Mouse (Mus musculus) spleen, embryonic (tissue): ENCODE measurements at regions not wholly inside any gene's neighbourhood (a gene's known extent, or its start where the extent isn't known, plus 50 kb on each side); places are given as distances from the start of the nearest gene placed in this dataset.

Source experiments
- CTCF ChIA-PET: fragments of 350-600 bp; sonication (Branson Sonifier 250); formaldehyde crosslinking; loops from one replicate; lab custom pipeline; 2022; lab: Charles Lee

- CTCF ChIA-PET = interaction anchor here (0.9 kb wide), 1 partner anchor 16 kb away, joined by 3 read pairs; no protein-coding TSS in a partner anchor
Measured at GRCm38 (mm10) chr9:23062656-23063444, 160.0 kb upstream of the Bmper start.

DNA sequence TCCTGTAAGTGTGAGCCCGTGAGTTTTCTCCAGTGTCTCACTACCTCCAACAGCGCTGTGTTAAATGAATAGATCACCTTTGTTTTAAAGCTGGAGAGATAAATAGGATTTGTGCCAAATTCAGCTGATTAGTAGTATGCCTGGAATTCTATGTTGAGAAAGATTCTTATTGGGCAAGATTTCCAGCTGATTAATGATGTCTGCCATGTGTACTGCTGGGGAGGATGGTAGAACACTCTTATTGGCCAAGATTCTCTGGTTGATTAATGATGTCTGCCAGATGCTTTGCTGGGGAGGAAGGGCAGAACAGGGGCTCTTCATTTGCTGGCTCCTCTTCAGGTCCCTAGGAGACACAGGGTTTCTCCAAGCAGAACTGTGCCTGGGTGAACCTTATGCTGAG is 158.9 kb upstream of the Bmper start:
- CTCF ChIA-PET = interaction anchor here (0.9 kb wide), 1 partner anchor 17 kb away, joined by 3 read pairs; no protein-coding TSS in a partner anchor

DNA sequence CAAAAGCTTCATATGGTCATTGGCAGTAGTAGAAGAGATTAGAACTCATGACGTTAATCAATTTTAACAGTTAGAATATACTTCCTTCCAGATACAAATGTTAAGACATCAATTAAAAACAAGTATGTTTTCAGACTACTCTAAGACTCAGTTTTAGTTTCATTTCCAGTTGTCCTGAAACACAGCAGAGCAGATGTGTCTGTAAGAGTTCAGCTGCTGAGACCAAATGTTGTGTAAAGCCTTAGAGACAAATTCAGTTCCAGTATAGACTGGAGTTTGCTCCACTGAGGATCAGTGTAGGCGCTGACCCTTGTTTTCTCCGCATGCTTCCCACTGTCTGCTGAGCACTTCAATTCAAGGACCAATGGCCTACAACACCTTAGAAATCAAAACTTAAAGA is 158.1 kb upstream of the Bmper start:
- CTCF ChIA-PET = no interaction called here

GRCm38 (mm10) chr9:23068101-23068791 is 154.6 kb upstream of the Bmper start:
- CTCF ChIA-PET = no interaction called here

- CTCF ChIA-PET = no interaction called here
Measured at GRCm38 (mm10) chr9:23069161-23069560, 153.7 kb upstream of the Bmper start.

GRCm38 (mm10) chr9:23071006-23071405 is 151.9 kb upstream of the Bmper start:
- CTCF ChIA-PET = no interaction called here

GRCm38 (mm10) chr9:23072741-23073140 is 150.1 kb upstream of the Bmper start:
- CTCF ChIA-PET = no interaction called here

DNA sequence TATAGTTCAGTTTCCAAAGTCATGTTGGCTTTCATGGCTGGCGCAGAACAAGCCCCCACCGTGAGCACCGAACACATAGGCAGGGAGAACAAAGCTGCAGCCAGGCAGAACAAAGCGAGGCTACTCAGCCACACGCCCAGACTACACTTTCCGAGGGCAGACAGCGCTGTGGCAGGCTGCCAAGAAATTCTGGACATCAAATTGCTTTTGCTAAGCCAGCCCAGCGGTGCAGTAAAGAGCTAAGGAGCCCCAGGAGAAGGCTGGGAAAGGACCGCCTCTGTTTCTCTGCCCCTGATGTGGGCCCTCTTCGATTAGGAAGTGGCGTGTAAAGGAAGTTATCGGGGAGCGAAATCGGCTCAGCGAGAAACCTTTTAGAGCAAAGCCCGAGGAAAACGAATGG is 139.3 kb upstream of the Bmper start:
- CTCF ChIA-PET = no interaction called here

GRCm38 (mm10) chr9:23089339-23089738 is 133.5 kb upstream of the Bmper start:
- CTCF ChIA-PET = interaction anchor here (1.1 kb wide), 1 partner anchor 23 kb away, joined by 3 read pairs; no protein-coding TSS in a partner anchor

DNA sequence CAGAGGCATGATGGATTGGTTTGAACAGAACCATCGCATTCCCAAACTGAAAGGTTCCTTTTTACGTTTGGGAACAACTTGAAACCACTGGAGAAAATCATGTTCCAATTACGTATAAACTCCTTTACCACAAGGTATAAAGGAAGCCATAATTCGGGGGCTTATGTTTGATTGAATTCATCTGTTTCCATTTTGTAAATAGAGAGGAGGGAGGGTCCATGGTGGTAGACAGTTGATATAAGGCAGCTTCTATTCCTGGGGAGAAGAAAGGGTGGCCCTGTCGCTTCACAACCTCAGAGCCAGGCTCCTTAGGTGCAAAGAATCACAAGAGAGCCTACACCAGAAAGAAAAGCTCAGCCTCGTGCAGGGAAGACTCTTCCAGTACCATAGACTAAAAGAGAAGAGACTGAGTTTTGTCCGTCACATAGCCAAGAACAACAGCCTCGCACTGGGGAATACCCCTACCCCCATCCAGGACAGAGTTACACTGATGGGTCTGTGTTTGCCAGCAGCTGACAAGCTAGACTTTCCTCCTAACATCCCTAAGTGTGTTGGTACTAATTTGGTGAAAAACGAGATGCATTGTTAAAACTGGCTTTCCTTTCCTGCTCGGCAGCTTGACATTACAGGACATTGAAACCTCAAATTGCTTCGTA is 125.6 kb upstream of the Bmper start:
- CTCF ChIA-PET = no interaction called here

DNA sequence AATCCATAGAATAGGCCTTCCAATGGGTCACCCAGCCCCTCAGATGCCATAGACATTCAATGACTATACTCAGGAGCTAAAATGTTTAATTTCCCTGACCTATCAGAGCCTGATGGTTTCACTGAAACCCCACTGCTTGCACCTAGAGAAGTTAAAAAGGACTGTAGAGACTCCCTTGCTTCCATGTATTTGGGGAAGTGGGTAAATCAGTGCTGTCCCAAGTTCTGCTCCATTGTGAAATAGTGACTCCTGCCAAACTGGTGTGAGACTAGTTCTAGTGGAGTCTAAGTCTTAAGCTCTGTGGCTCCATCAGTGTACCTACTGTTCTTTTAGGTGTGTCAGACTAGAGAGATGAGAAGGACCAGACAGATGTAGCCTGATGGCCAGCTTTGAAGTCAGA is 121.3 kb upstream of the Bmper start:
- CTCF ChIA-PET = no interaction called here

DNA sequence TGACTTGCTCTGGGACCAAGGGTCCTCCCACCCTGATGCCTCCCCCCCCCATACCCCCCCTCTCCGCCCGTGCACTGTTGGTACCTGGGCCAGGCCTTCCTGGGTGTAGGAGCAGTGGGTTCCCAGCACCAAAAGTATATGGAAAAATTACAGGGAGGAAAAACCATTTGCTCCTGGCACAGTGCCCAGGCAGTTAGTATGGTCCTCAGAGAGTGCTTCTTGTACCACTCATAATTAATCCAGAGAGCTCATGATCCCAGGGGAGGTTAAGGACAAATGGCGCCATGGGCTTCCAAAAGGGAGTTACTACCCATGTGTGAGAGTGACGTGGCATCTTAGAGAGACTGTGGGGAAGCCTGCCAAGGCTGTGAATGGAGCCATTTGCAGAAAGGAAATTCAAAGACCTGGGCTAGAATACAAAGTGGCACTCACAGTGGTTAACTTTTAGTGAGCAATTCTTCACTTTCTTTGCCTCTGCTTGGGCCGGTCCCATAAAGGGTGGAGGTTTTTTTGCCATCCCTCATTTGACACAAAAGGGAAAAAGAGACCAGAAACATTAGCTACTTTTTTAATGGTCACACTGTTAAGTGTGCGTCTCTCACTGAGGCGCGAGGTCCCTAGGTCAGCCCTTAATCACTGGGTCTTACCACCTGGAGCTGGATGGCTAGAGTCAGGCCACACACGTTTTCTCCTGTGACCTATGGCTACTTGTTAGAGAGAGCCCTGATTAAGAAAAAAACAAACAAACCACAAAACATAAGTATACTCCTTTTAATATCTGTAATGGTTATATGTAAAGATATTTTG is 120.7 kb upstream of the Bmper start:
- CTCF ChIA-PET = no interaction called here

- CTCF ChIA-PET = no interaction called here
Measured at GRCm38 (mm10) chr9:23111500-23111899, 111.4 kb upstream of the Bmper start.

DNA sequence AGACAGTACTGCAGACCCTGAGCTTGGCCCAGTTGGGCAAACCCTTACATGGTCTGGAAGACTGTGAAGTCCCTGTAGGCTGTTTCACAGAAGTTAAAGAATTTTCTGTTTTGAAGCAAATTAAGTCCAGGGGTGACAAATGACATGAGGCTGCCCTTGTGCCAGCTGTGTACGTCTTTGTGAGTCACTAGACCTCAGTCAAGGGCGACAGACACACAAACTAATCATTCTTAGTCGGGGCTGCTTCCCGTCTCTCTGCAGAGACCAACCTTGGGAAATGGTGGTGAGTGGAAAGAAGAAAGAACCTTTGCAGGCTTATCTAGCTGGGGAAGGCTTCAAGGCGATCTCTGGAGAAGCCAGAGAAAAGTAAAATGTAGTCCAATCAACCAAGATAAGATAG is 107.8 kb upstream of the Bmper start:
- CTCF ChIA-PET = no interaction called here

DNA sequence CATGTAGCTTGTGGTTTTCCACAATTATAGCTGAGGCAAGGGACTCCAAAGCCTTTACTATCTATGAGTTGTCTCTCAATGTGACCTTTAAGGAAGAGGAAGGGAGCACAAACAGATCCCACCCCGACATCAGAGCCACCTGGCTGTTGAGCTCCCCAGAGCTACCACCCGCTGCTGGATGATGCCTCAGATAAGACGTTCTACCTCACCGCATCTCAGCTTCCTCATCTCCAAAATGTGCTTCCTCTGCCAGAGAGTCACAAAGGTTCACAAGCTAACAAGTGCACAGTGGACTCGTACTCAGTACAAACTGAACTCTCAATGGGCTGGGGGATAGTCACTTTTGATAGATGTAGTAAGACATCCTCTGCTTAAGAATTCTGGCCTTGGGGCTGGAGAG is 107.3 kb upstream of the Bmper start:
- CTCF ChIA-PET = no interaction called here

DNA sequence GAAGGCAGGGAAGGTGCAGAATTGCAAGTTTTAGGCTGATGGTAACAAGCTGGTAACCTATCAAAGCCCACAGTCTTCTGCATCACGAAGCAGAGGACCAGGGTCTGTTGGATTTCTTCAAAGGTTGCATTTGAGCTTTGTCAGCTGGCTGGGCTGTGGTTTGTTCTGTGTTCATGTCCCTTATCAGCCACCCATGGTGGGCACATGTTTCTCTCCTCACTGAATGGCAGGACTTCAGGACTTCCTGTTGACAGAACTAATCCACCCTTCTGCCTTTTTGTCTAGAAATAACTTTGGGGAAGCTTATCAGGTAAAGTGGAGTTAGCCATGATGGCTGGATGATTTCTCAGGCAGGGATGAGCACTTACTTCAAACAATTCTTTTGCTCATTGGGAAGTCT is 106.6 kb upstream of the Bmper start:
- CTCF ChIA-PET = no interaction called here

DNA sequence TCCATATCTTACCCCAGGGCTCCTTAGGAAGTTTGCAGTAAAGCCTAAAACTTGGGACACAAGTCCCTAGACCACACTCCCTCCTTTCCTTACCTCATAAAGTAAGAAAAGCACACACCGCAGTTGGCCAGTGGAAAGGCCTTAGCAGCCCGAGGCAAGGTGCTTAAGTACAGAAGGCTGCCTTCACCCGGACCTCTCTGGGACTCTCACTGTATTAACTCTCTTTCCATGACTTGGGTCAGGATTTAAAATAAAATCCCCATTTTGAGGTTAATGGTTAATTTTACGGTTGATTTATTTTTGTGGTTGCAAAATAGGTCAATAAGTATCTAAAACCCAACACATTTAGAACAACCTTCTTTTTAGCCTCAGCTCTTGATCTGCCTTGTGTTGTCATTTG is 103.1 kb upstream of the Bmper start:
- CTCF ChIA-PET = no interaction called here

DNA sequence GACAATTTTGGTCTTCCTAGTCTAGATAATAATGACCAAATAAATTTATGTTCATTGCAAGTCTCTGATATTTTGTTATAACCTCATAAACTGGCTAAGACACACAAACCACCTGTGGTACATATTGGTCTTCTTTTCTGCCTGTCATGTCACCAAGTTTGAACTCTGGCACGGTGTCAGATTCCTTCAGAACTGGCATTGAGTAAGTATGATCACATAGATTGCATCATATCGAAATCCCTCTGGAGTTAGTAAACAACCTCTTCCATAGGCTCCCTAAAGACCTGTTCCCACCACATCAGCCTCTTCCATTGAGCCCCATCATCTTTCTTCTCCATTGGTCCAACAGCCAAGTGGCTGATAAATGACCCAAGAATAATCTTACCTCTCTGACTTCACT is 102.1 kb upstream of the Bmper start:
- CTCF ChIA-PET = no interaction called here

- CTCF ChIA-PET = no interaction called here
Measured at GRCm38 (mm10) chr9:23122524-23122923, 100.4 kb upstream of the Bmper start.

DNA sequence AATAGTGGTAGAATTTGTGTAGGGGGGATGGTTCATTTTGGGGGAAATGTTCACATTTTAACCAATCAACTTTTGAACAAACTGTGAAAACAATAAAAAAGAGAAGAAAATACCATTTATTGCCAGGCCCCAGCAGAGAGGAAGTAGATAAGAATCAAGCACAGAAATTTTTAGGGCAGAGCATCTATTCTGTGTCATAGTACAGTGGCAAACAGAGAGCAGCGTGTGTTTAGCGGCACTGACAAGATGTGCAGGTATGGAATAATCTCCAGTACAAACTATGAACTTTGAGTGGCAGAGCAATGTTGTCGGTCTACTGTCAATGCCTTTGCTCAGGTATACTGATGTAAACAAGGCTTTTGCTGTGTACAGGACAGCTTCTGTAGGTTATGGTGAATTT is 99.4 kb upstream of the Bmper start:
- CTCF ChIA-PET = no interaction called here

DNA sequence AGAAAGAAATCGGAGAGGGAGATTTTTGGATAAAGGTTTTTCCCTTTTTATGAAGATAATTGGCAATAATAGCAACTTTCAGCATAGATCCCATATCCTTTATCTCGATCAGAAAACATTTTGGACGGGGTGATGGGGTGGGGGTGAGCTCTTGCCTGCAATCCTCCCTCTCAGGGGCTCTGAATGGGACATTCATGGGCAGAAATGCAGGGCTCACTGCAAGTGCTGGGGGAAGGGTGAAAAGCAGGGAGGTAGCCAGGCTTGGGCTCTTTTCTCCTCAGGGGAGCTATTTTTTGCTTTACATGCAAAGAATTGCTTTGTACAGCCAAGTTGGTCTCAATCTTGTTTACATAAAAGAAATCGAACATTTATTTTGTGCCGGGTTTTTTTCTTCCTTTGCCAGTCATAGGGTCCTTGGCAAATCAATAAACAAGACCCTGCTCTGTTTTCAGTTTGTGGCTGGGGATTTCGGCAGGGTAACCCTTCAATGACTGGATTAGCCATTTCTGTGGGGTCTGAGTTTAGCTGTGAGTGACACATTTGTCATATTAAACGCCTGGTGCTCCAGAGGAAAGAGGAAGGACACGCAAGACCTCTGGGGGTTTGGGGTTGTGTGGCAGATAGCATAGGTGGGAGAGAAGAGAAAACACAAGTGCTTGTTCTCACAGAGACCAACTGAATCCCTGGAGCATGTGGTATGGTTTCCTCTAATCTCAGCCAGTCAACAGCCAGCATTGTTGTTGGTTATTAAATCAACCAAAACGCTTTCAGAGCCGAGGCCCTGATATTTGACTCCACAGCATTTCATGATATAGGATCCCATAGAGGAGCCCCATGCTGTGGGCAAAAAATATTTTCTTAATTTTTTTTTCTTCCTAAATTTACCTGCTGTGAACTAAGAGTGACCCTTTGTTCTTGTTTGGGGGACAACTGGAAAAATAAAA is 96.8 kb upstream of the Bmper start:
- CTCF ChIA-PET = no interaction called here
